Mouse (Mus musculus): ENCODE data around the gene Tlr7.

DNA sequence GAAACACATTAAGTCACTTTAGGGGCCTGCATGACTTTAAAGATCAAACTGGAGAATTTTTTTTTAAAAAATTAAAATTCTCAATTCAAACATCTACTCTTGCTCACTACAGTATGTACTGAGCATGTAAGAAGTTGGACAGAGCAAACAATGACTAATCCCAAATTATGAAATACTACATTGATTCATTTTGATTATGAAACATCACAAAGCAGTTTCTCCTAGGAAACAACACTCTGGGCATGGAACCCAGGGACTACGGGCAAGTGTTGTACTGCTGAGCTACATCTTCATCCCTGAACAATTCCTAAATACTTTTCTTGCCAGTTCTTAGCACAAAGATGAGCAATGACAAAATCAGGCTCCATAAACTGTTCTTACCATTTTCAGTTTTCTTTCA, 738 bp downstream of the Tlr7 start:
- no peak for TF ChIP-seq CTCF (IDR thresholded peaks at IDR 0.05; ENCODE audit: low read depth, low read length)
- TF ChIP-seq POLR2A (IDR thresholded peaks at IDR 0.05; ENCODE audit: extremely low read depth, insufficient read depth, low read length): no peak
